Mouse (Mus musculus) liver, embryonic 11.5 days (tissue): ENCODE measurements around the gene Gabra2. TPM values are rescaled to one million over a fixed set of nuclear protein-coding genes. Genes with fewer than 3 reads are reported as not detected.

Source experiments
- ATAC-seq: fragments of 200-750 bp; cut with Nextera tagmentation; replicated peaks from 2 replicates; pipeline ENCODE4 v1.8.0; 2017; ENCODE audit warnings: moderate number of reproducible peaks, mild to moderate bottlenecking, moderate TSS enrichment, moderate library complexity; ENCODE audit not compliant: low FRiP score
- DNase-seq: peaks from one replicate; pipeline ENCODE4 v3.0.0-alpha.2; 2017; ENCODE audit warnings: low spot score
- H3K27ac ChIP-seq: fragments of 300-500 bp; sonication (generic); 2 replicates; pipeline ENCODE4 v1.5.1; 2014; ENCODE audit warnings: mild to moderate bottlenecking, low read depth, low read length, control low read depth
- H3K27me3 ChIP-seq: fragments of 300-500 bp; sonication (generic); replicated peaks from 2 replicates; pipeline ENCODE4 v1.6.1; 2014; ENCODE audit warnings: low read length, mixed read lengths; ENCODE audit not compliant: control insufficient read depth, insufficient read depth
- H3K36me3 ChIP-seq: fragments of 300-500 bp; sonication (generic); 2 replicates; pipeline ENCODE4 v1.6.1; 2014; ENCODE audit warnings: mild to moderate bottlenecking, low read length, moderate library complexity, mixed read lengths; ENCODE audit not compliant: control insufficient read depth, insufficient read depth
- H3K4me1 ChIP-seq: fragments of 300-500 bp; sonication (generic); replicated peaks from 2 replicates; pipeline ENCODE4 v1.6.1; 2014; ENCODE audit warnings: low read length, mixed read lengths; ENCODE audit not compliant: control insufficient read depth, insufficient read depth
- H3K4me2 ChIP-seq: fragments of 300-500 bp; sonication (generic); 2 replicates; pipeline ENCODE4 v1.6.1; 2014; ENCODE audit warnings: mild to moderate bottlenecking, control low read depth, moderate library complexity
- H3K4me3 ChIP-seq: fragments of 300-500 bp; sonication (generic); 2 replicates; pipeline ENCODE4 v1.5.1; 2014; ENCODE audit warnings: low read depth, low read length, control low read depth
- H3K9ac ChIP-seq: fragments of 300-500 bp; sonication (generic); 2 replicates; pipeline ENCODE4 v1.6.1; 2014; ENCODE audit warnings: low read depth, low read length, control low read depth
- H3K9me3 ChIP-seq: fragments of 300-500 bp; sonication (generic); 2 replicates; pipeline ENCODE4 v1.6.1; 2016; ENCODE audit warnings: low read length, inconsistent platforms, mixed read lengths; ENCODE audit not compliant: control insufficient read depth
- WGBS: fragments of 180-500 bp; shearing (Covaris S2); extraction: QIAGEN DNeasy Blood & Tissue Kit; methylation state at CpG from one replicate; pipeline ENCODE4 v1.1.7; 2014; 5-methylcytosine and 5-hydroxymethylcytosine counted together
- polyA plus RNA-seq: library from polyadenylated mRNA; unstranded; fragments of >200 nt; fragmentation: Nextera tagmentation; extraction: Ambion mirVana; gene quantifications from 2 replicates; pipeline ENCODE4 v1.2.1, GENCODE M21; 2014

Gabra2 gene
- polyA plus RNA-seq, 1 experiment from 2014 or later, result 0.56 TPM

DNA sequence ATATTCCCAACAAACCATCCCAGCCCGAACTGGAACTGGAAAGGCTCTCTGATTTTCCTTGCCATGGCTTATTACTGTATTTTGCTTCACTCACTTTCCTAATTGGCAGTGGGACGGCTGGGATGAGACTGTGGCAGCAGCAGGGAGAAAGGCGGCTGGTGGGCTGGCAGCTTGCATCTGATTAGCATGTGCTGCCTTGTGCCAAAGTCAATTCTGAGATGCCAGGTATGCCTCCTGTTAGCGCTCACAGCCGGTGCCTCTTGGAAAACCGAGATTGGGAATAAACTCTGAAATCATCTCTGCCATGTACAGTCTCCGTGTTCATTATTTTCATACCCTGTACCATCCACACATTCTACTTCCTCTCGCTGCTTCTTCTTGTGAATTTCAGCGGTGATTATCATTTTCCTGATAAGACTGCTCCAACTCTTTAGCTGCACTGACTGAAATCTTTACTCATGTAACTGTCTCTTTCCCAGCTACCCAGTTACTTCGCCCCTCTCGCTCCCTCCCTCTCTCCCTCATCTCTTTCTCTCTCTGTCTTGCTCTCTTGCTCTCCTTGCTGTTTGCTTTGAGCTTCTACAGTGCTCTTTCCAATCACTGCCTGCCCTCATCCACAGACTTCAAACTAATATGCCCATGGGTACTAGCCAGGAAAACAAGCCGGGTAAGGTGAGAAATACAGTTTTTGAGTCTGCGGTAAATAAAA lies 99.9 kb downstream of the Gabra2 start:
- no peak overlapping the region for H3K27ac ChIP-seq
- no peaks in the 10 kb centered on the region for H3K36me3 ChIP-seq
- no peak overlapping the region for H3K4me2 ChIP-seq
- no peak overlapping the region for H3K9ac ChIP-seq
- ATAC-seq (no peak), DNase-seq (no peak)
- no peaks in the 10 kb centered on the region for H3K27me3 ChIP-seq
- no peak overlapping the region for H3K4me3 ChIP-seq
- H3K9me3 ChIP-seq, result no peaks in the 10 kb centered on the region
- H3K4me1 ChIP-seq, result no peaks in the 10 kb centered on the region
- WGBS, result 72% methylated on average over 13 of the region's 13 CpGs

DNA sequence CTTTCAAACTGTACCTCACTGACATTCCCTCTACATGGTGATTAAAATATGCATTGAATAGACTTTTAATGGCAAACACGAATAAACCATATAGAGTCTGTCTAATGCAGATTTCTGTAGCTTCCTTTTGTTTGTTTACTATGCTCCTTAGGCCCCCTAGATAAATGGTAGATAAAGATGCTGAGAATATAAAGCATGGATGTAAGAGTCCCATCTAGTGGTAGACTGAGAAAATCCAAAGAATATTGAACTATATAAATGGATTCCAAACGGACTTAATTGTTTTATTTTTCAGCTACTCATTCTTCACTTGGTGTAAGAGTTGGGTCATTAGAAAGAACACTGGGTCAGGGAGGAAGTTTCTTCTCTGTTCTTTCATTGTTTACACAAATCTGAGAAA lies 102.4 kb downstream of the Gabra2 start:
- H3K4me3 ChIP-seq, result no peak overlapping the region
- no peaks in the 10 kb centered on the region for H3K9me3 ChIP-seq
- no peak for DNase-seq
- no peak overlapping the region for H3K27ac ChIP-seq
- H3K27me3 ChIP-seq, result no peaks in the 10 kb centered on the region
- WGBS, result 58% methylated on average over 2 of the region's 2 CpGs
- no peaks in the 10 kb centered on the region for H3K36me3 ChIP-seq
- no peaks in the 10 kb centered on the region for H3K4me1 ChIP-seq
- no peak overlapping the region for H3K9ac ChIP-seq
- ATAC-seq, result no peak
- no peak overlapping the region for H3K4me2 ChIP-seq

DNA sequence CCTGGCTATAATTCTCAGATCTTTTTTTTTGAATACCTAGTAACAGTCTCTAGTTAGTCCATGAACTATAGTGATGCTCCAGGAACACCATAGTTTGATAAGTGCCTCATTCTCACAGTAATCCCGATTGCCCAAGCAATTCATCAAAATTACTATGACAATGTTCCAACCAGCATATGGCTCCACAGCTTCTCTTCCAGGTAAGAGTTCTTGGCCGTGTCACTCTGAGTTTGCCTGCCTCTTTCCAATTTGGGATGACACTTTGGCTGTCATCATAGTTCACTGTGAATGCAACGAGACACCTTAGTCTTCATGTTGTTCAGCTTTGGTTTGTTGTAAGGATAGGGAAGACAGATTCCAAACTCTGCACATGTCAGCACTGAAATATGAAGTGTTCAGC lies 104.8 kb downstream of the Gabra2 start:
- Histone ChIP-seq H3K4me3 (no peak overlapping the region), H3K4me2 (no peak overlapping the region), H3K27me3 (no peaks in the 10 kb centered on the region), H3K9me3 (no peaks in the 10 kb centered on the region), H3K4me1 (no peaks in the 10 kb centered on the region), H3K9ac (no peak overlapping the region), H3K36me3 (no peaks in the 10 kb centered on the region), H3K27ac (no peak overlapping the region)
- no peak for ATAC-seq
- DNase-seq, result no peak
- 77% methylated on average over 3 of the region's 3 CpGs for WGBS
